Mouse (Mus musculus): Measurements from ENCODE around the gene Fance. TPM values are rescaled to one million over a fixed set of nuclear protein-coding genes. Genes with fewer than 3 reads are reported as not detected.

Gene Fance
- polyA plus RNA-seq, 1 experiment from 2014 or later = 28.0 TPM

DNA sequence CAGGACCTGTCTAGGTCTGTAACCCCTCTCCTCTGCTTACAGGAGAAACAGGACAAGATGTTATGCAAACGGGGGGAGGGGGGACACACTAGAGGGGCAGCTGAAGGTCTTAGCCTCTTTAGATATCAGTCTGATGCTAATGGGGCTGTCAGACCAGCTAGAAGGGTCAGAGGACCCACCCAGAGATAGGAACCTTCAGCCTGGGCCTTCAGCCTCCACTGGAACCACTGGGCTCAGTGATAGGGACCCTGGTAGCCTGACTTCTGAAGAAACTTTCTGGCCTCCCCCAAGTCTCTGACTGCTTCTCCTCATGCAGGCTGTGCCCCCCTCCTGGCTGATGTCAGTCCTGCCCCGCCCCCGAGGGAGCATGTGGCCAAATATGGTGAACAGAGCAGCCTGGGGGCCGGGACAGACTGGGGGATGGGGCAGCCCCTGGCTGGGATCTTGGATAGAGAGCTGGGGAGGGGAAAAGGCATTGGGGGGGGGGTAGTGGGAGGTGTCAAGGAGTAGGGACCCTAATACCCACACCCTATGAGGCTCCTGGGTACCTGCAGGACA lies 30.8 kb downstream of the Fance start:
- no peak overlapping the region for H3K4me2 ChIP-seq (ENCODE audit: low read depth, low read length, severe bottlenecking)
- no peaks in the 10 kb centered on the region; the same call in 1 of the 2 replicates for H3K27me3 ChIP-seq (ENCODE audit: control insufficient read depth, insufficient read depth, low read length)
- WGBS = 43% methylated on average over 4 of the region's 4 CpGs
- H3K27ac ChIP-seq (ENCODE audit: low read depth, low read length) = no peak overlapping the region
- no peaks in the 10 kb centered on the region for H3K36me3 ChIP-seq (ENCODE audit: control insufficient read depth, insufficient read depth, low read length)
- no peak overlapping the region for H3K9ac ChIP-seq (ENCODE audit: low read length)
- H3K4me3 ChIP-seq (ENCODE audit: low read depth, low read length) = no peak overlapping the region
- no peak for DNase-seq (ENCODE audit: low spot score)
- no peaks in the 10 kb centered on the region for H3K9me3 ChIP-seq (ENCODE audit: control insufficient read depth, low read length)
- H3K4me1 ChIP-seq (replicated peaks; ENCODE audit: control insufficient read depth, insufficient read depth, low read length) = peaks cover 21% of the 10 kb centered on the region
- no peak for ATAC-seq (replicated peaks; ENCODE audit: low FRiP score)

DNA sequence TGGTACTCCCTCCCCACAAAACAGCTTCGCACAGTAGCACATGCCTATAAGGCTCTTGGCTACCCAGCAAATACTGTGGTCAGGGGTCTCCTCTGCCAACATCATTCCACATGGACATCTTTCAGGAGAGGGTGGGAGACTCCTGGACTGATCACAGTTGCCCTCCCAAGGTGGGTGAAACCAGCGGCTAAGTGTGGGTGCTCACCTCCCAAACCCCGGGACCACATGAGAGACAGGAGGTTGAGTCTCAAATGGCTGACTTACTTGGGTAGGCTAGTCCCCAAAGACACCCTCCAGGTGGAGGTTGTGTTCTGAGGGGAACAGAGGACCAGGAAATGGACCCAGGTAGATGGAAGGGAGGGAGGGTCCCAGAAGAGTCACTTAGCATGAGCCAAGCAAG lies 31.4 kb downstream of the Fance start:
- ATAC-seq (replicated peaks; ENCODE audit: low FRiP score) (no peak), DNase-seq (ENCODE audit: low spot score) (no peak)
- H3K9me3 ChIP-seq (ENCODE audit: control insufficient read depth, low read length) = no peaks in the 10 kb centered on the region
- H3K4me1 ChIP-seq (replicated peaks; ENCODE audit: control insufficient read depth, insufficient read depth, low read length) = peaks cover 23% of the 10 kb centered on the region
- H3K4me3 ChIP-seq (ENCODE audit: low read depth, low read length) = no peak overlapping the region
- no peak overlapping the region for H3K27ac ChIP-seq (ENCODE audit: low read depth, low read length)
- H3K27me3 ChIP-seq (ENCODE audit: control insufficient read depth, insufficient read depth, low read length) = no peaks in the 10 kb centered on the region; the same call in 1 of the 2 replicates
- H3K36me3 ChIP-seq (ENCODE audit: control insufficient read depth, insufficient read depth, low read length) = no peaks in the 10 kb centered on the region
- 51% methylated on average over 3 of the region's 3 CpGs for WGBS
- no peak overlapping the region for H3K4me2 ChIP-seq (ENCODE audit: low read depth, low read length, severe bottlenecking)
- no peak overlapping the region for H3K9ac ChIP-seq (ENCODE audit: low read length)

GRCm38 (mm10) chr17:28345271-28345721 lies 32.0 kb downstream of the Fance start:
- H3K27ac ChIP-seq (ENCODE audit: low read depth, low read length) = no peak overlapping the region
- ATAC-seq (replicated peaks; ENCODE audit: low FRiP score) (no peak), DNase-seq (ENCODE audit: low spot score) (no peak)
- no peak overlapping the region for H3K4me2 ChIP-seq (ENCODE audit: low read depth, low read length, severe bottlenecking)
- H3K9ac ChIP-seq (ENCODE audit: low read length) = peak overlapping the region; percentile 8; the same call in 1 of the 2 replicates
- peaks cover 23% of the 10 kb centered on the region for H3K4me1 ChIP-seq (replicated peaks; ENCODE audit: control insufficient read depth, insufficient read depth, low read length)
- H3K9me3 ChIP-seq (ENCODE audit: control insufficient read depth, low read length) = no peaks in the 10 kb centered on the region
- 9% methylated on average over 7 of the region's 8 CpGs for WGBS
- no peaks in the 10 kb centered on the region; the same call in 1 of the 2 replicates for H3K27me3 ChIP-seq (ENCODE audit: control insufficient read depth, insufficient read depth, low read length)
- no peaks in the 10 kb centered on the region for H3K36me3 ChIP-seq (ENCODE audit: control insufficient read depth, insufficient read depth, low read length)
- H3K4me3 ChIP-seq (ENCODE audit: low read depth, low read length) = no peak overlapping the region

DNA sequence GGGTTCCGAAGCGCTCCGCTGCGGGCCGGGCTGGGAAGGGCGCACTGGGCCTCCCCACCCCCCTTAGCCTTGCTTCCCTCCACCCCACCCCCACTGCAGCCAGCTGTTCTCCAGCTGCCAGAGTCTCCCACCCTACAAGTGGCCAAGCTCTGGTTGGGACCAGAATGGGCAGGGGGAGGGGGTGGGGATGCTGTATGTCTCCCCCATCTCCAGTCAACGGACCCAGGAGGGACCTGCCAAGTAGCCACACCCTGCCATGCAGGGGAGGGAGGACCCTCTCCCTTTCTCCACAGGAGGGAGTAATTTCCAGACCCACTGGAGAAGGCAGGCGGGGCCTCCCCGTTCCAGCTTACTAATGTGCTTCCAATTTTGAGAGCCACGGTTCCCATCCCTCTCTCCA lies 32.6 kb downstream of the Fance start:
- H3K4me1 ChIP-seq (replicated peaks; ENCODE audit: control insufficient read depth, insufficient read depth, low read length) = peaks cover 20% of the 10 kb centered on the region
- H3K9ac ChIP-seq (ENCODE audit: low read length) = peak overlapping the region; percentile 3; the same call in 1 of the 2 replicates
- ATAC-seq (replicated peaks; ENCODE audit: low FRiP score) (no peak), DNase-seq (ENCODE audit: low spot score) (no peak)
- no peak overlapping the region for H3K4me2 ChIP-seq (ENCODE audit: low read depth, low read length, severe bottlenecking)
- 17% methylated on average over 10 of the region's 10 CpGs for WGBS
- no peaks in the 10 kb centered on the region; the same call in 1 of the 2 replicates for H3K27me3 ChIP-seq (ENCODE audit: control insufficient read depth, insufficient read depth, low read length)
- no peak overlapping the region for H3K4me3 ChIP-seq (ENCODE audit: low read depth, low read length)
- H3K27ac ChIP-seq (ENCODE audit: low read depth, low read length) = no peak overlapping the region
- H3K36me3 ChIP-seq (ENCODE audit: control insufficient read depth, insufficient read depth, low read length) = no peaks in the 10 kb centered on the region
- H3K9me3 ChIP-seq (ENCODE audit: control insufficient read depth, low read length) = no peaks in the 10 kb centered on the region

DNA sequence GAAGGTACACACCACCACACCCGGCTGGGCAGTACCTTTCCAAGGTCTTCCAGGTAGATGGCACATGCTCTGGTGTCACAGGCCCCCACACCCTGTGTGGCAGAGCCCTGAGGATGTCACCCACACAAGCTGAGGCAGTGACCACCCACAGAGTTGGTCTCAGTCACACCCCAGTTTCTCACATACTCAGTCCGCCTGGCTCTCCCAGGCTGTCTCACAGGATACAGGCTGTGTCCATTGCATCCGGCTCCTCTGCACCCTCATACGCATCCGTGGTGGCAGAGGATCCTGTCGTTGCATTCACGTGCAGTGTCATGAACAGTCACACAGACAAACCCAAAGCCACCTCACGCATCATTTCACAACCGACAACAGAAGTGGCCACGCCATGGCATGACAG lies 34.0 kb downstream of the Fance start:
- no peak overlapping the region for H3K4me2 ChIP-seq (ENCODE audit: low read depth, low read length, severe bottlenecking)
- WGBS = 84% methylated on average over 10 of the region's 10 CpGs
- H3K9ac ChIP-seq (ENCODE audit: low read length) = no peak overlapping the region
- no peak overlapping the region for H3K4me3 ChIP-seq (ENCODE audit: low read depth, low read length)
- peaks cover 9% of the 10 kb centered on the region for H3K27me3 ChIP-seq (ENCODE audit: control insufficient read depth, insufficient read depth, low read length)
- DNase-seq (ENCODE audit: low spot score) (no peak), ATAC-seq (replicated peaks; ENCODE audit: low FRiP score) (no peak)
- no peaks in the 10 kb centered on the region for H3K9me3 ChIP-seq (ENCODE audit: control insufficient read depth, low read length)
- H3K27ac ChIP-seq (ENCODE audit: low read depth, low read length) = no peak overlapping the region
- peaks cover 15% of the 10 kb centered on the region for H3K4me1 ChIP-seq (replicated peaks; ENCODE audit: control insufficient read depth, insufficient read depth, low read length)
- no peaks in the 10 kb centered on the region for H3K36me3 ChIP-seq (ENCODE audit: control insufficient read depth, insufficient read depth, low read length)

DNA sequence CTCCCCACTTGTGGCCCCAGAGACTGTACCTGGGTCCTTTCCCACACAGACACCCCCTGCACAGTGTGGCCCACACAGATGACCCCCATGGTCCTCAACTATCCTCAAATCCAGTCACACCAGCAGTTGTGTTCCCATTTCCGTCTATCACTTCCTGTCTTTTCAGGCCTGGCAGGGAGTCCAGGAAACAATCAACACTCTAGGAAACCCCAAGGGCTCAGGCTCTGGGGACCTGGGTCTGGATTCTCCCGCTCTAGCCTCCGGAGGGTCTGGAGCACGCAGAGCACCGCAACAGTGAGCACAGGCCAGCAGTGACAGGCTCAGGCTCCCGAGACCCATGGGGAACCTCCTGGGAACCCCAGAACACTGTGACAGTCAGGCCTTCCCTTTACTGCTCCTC lies 34.9 kb downstream of the Fance start:
- 56% methylated on average over 6 of the region's 6 CpGs for WGBS
- ATAC-seq (replicated peaks; ENCODE audit: low FRiP score) (no peak), DNase-seq (ENCODE audit: low spot score) (no peak)
- H3K9me3 ChIP-seq (ENCODE audit: control insufficient read depth, low read length) = no peaks in the 10 kb centered on the region
- no peak overlapping the region for H3K27ac ChIP-seq (ENCODE audit: low read depth, low read length)
- peaks cover 15% of the 10 kb centered on the region for H3K4me1 ChIP-seq (replicated peaks; ENCODE audit: control insufficient read depth, insufficient read depth, low read length)
- no peak overlapping the region for H3K4me2 ChIP-seq (ENCODE audit: low read depth, low read length, severe bottlenecking)
- peaks cover 12% of the 10 kb centered on the region for H3K27me3 ChIP-seq (ENCODE audit: control insufficient read depth, insufficient read depth, low read length)
- H3K36me3 ChIP-seq (ENCODE audit: control insufficient read depth, insufficient read depth, low read length) = no peaks in the 10 kb centered on the region
- no peak overlapping the region for H3K4me3 ChIP-seq (ENCODE audit: low read depth, low read length)
- no peak overlapping the region for H3K9ac ChIP-seq (ENCODE audit: low read length)

DNA sequence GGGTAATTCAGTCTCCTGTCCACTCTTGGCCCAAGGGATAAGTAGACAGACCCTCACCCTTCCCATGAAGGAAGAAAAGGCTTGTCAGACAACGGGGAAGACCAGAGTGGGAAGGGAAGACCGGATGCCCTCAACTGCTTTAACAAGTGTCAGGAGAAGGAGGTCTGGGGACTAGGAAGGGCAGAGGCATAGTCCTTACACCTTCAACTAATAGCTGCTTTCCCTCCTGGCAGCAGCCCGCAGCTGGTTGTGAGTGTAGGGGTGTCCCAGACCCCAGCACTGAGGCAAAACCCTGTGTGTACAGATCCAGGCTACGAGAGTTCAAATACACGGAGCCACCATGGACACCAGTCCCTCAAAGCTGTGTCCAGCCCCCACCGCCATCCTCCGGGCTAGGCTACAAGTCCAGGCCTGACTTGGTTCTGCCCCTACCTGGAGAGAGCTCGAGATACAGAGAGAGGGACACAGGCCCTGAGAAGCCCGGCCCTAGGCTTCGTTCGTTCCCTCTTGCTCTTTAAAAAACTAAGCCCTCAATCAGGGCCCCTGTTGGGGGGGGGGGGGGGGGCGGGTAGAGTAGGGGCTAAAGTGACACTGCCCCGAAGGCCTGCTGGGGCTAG lies 36.1 kb downstream of the Fance start:
- ATAC-seq (replicated peaks; ENCODE audit: low FRiP score) = no peak

GRCm38 (mm10) chr17:28349901-28350465 lies 36.7 kb downstream of the Fance start:
- peak; percentile 78 for DNase-seq (ENCODE audit: low spot score)
- Histone ChIP-seq H3K4me3 (ENCODE audit: low read depth, low read length) (peak overlapping the region; percentile 70), H3K4me2 (ENCODE audit: low read depth, low read length, severe bottlenecking) (peak overlapping the region; percentile 90), H3K9ac (ENCODE audit: low read length) (peak overlapping the region; percentile 83), H3K27ac (ENCODE audit: low read depth, low read length) (peak overlapping the region; percentile 57), H3K4me1 (replicated peaks; ENCODE audit: control insufficient read depth, insufficient read depth, low read length) (peaks cover 14% of the 10 kb centered on the region), H3K36me3 (ENCODE audit: control insufficient read depth, insufficient read depth, low read length) (no peaks in the 10 kb centered on the region), H3K27me3 (ENCODE audit: control insufficient read depth, insufficient read depth, low read length) (peaks cover 12% of the 10 kb centered on the region), H3K9me3 (ENCODE audit: control insufficient read depth, low read length) (no peaks in the 10 kb centered on the region)
- WGBS = under 1% methylated on average over 42 of the region's 54 CpGs
- ATAC-seq (replicated peaks; ENCODE audit: low FRiP score) = peak; percentile 44

More for the DNA sequence above, 36.1 kb downstream of the Fance start:
- Histone ChIP-seq H3K27ac (ENCODE audit: low read depth, low read length) (0 out of 2 replicates have a peak overlapping the region, but pooled peaks have one; percentile 57), H3K36me3 (ENCODE audit: control insufficient read depth, insufficient read depth, low read length) (no peaks in the 10 kb centered on the region), H3K27me3 (ENCODE audit: control insufficient read depth, insufficient read depth, low read length) (peaks cover 12% of the 10 kb centered on the region), H3K4me2 (ENCODE audit: low read depth, low read length, severe bottlenecking) (peak overlapping the region; percentile 90), H3K4me1 (replicated peaks; ENCODE audit: control insufficient read depth, insufficient read depth, low read length) (peaks cover 15% of the 10 kb centered on the region), H3K9me3 (ENCODE audit: control insufficient read depth, low read length) (no peaks in the 10 kb centered on the region), H3K9ac (ENCODE audit: low read length) (peak overlapping the region; percentile 83), H3K4me3 (ENCODE audit: low read depth, low read length) (peak overlapping the region; percentile 70)
- WGBS = 13% methylated on average over 12 of the region's 13 CpGs
- no peak for DNase-seq (ENCODE audit: low spot score)

All from forebrain, embryonic 11.5 days (tissue).